Mouse (Mus musculus) spleen, embryonic (tissue): ENCODE data around the gene Sav1.

Experiments
- CTCF ChIA-PET: fragments of 350-600 bp; sonication (Branson Sonifier 250); formaldehyde crosslinking; loops from one replicate; lab custom pipeline; 2022; lab: Charles Lee

Sav1 gene

GRCm38 (mm10) chr12:69986786-69987497, at the start of gene Sav1:
TSS of gene Sav1 (minus strand) at chr12:69987002.
- CTCF ChIA-PET, result no interaction called here

GRCm38 (mm10) chr12:70026233-70026632, 39.4 kb upstream of the Sav1 start:
- CTCF ChIA-PET, result interaction anchor here (1.2 kb wide), 1 partner anchor 10 kb away, joined by 3 read pairs; no protein-coding TSS in a partner anchor

- CTCF ChIA-PET, result interaction anchor here (1.2 kb wide), 1 partner anchor 10 kb away, joined by 3 read pairs; no protein-coding TSS in a partner anchor
Measured at GRCm38 (mm10) chr12:70025431-70025830, 38.6 kb upstream of the Sav1 start.

GRCm38 (mm10) chr12:70023580-70023979, 36.8 kb upstream of the Sav1 start:
- CTCF ChIA-PET, result no interaction called here

DNA sequence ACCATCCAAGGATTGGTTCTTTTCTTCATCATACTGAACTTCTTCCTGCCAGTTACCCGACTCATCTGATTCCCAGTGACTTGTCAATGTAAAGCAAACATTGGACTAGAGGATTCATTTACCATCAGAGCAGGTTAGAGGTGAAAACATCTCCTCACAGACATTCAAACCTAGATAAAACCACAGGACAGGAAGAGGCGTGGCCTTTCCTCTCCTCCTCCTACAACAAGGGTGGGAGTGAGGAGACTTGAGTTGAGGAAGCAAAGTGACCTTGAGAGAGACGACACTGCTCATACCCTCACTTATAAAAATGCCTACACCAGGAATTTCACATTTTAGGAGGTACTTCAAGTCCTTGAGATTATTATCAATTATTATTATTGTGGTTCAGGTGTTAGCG, 31.4 kb upstream of the Sav1 start:
- CTCF ChIA-PET, result no interaction called here

DNA sequence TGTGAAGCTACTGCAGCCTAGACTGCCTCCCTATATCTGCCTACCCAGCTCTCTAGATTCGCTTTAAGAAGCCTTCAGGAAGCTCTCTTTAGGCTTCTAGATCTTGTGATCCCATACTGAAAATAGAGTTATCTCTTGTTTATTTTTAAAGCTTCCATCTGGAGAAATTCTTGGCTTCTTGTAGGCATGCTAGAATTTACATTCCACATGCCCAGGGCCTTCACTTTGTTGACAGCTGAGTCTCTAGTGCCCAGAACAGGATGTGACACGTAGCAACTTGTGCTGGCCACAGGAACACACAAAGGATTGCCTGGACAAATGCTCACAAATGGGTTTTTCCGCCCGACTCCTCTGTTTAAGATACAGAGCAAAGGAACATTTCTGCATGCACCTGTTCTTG, 29.1 kb upstream of the Sav1 start:
- CTCF ChIA-PET, result no interaction called here

GRCm38 (mm10) chr12:70011681-70012080, 24.9 kb upstream of the Sav1 start:
- CTCF ChIA-PET, result no interaction called here

- CTCF ChIA-PET, result interaction anchor here (0.7 kb wide), 1 partner anchor 73 kb away, joined by 3 read pairs; no protein-coding TSS in a partner anchor
Measured at GRCm38 (mm10) chr12:70010356-70010755, 23.6 kb upstream of the Sav1 start.

GRCm38 (mm10) chr12:70005103-70005502, 18.3 kb upstream of the Sav1 start:
- CTCF ChIA-PET, result no interaction called here

- CTCF ChIA-PET, result no interaction called here
Measured at GRCm38 (mm10) chr12:69998186-69998983, 11.6 kb upstream of the Sav1 start.

- CTCF ChIA-PET, result interaction anchor here (0.7 kb wide), 1 partner anchor 14 kb away, joined by 4 read pairs; no protein-coding TSS in a partner anchor
Measured at GRCm38 (mm10) chr12:69995382-69995781, 8.6 kb upstream of the Sav1 start.

DNA sequence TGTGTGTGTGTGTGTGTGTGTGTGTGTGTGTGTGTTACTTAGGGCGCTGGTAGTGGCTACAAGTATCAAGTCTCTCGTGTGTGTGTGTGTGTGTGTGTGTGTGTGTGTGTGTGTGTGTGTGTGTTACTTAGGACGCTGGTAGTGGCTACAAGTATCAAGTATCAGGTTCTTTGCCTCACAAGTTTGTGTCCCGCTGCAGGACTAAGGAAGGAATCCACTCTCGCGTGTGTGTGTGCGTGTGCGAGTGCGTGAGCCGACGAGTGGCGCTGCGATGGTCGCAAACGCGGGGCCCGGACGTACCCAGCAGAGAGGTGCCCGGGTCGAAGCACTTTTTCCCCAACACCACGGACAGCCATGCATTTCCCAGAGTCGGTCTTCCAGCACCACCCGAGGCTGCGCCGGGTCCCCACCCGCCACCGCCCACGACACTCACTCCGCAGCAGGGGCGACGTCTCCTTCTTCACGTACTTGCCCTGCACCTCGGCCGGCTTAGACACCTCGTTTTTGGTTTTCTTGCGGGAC, 500 bp downstream of the Sav1 start:
- CTCF ChIA-PET, result interaction anchor here (1.0 kb wide), 1 partner anchor 17 kb away, joined by 3 read pairs; no protein-coding TSS in a partner anchor

- CTCF ChIA-PET, result interaction anchor here (1.0 kb wide), 1 partner anchor 16 kb away, joined by 3 read pairs; no protein-coding TSS in a partner anchor
Measured at GRCm38 (mm10) chr12:69985546-69985945, 1.3 kb downstream of the Sav1 start.

DNA sequence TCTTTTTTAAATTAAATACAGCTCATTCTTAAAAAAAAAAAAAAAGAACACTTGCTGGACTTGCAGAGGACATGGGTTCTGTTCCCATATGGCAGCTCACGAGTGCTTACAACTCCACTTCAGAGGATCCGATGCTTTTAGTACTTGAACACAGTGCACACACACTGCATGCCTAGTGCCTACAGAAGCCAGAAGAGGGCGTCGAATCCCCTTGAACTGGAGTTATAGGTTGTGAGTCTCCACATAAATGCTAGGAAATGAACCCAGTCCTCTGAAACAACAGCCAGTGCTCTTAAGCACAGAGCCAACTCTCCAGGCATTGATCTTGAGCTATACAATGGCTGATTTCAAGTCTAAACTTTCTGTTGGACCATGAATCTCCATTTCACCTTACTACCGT, 3.9 kb downstream of the Sav1 start:
- CTCF ChIA-PET, result interaction anchor here (0.5 kb wide), 1 partner anchor 29 kb away, joined by 3 read pairs; no protein-coding TSS in a partner anchor

DNA sequence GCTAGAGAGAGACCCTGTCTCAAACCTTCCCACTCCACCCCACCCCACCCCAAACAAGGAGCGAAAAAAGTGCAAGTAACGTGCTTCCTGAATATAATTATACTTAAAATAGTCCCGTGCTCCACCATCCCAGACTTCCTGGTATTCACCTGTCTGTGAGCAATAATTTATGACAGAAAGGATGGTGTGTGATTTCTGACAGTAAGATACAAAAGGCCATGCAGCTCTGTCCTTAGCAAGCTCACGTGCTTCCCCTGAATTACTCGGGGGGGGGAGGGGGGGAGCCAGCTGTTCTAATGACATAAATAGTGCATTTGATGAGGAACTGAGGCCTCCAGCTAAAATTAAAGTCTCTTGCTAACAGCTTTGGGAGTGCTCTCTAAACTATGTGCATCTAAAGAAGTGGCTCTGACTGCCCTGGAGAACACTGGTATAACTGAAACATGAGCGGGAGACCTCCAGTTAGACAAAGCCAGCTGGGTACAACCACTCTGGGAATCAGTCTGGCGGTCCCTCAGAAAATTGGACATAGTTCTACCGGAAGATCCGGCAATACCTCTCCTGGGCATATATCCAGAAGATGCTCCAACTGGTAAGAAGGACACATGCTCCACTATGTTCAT, 9.3 kb downstream of the Sav1 start:
- CTCF ChIA-PET, result no interaction called here

- CTCF ChIA-PET, result no interaction called here
Measured at GRCm38 (mm10) chr12:69976688-69977087, 10.1 kb downstream of the Sav1 start.

DNA sequence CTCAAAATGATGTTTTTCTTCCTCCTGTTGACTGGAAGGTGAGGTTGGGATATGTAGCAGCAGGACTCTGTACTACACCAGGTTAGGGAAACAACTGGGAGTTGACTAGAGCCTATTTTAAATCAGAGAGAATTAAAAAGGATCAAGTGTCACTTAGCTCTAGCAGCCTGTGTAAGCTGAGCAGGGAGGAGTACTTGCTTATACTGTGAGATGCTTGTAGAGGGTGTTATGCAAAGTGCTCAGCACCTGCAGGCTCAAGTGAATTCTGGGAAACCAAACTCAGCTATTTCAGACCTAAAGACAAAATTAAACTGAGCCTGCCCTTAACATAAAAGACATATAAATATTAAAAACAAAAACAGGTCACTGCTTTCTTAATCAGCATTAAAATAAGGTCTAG, 13.1 kb downstream of the Sav1 start:
- CTCF ChIA-PET, result no interaction called here

DNA sequence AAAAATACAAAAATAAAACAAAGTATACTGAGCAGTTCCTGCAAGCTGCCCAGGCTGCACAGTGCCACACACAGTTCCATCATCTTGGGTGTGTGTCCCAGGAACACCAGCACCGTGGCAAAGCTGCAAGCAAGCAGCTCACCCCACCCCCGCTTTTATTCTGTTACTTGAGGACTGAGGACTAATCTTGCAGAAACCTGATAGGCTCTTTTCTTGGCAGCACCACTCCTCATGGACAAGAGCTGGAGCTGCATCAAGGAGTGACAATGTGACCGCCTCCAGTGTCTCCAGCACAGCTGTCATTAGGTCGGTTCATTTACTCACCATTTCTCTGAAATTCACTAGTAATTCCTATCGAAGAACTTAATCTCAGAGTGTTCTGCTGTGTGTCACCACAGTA, 18.6 kb downstream of the Sav1 start:
- CTCF ChIA-PET, result no interaction called here

DNA sequence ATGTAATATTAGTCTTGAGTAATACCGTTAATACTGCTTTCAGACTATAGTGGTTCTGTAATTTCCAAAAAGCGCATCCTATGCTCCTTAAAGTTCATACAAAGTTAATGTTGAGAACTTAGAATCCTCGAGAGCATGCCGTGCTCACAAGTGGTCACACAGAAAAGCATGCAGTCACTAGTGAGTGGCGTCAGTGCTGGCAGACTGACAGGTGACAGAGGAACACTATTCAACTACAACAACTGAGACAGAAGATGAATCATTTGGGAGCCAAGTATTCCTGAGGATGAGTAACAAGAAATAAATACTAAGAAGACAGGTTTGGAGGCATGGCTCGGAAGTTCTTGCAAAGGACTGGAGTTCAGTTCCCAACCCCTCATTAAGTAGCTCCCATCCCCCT, 19.7 kb downstream of the Sav1 start:
- CTCF ChIA-PET, result no interaction called here

- CTCF ChIA-PET, result no interaction called here
Measured at GRCm38 (mm10) chr12:69966071-69966470, 20.7 kb downstream of the Sav1 start.

- CTCF ChIA-PET, result no interaction called here
Measured at GRCm38 (mm10) chr12:69965644-69966043, 21.2 kb downstream of the Sav1 start.

DNA sequence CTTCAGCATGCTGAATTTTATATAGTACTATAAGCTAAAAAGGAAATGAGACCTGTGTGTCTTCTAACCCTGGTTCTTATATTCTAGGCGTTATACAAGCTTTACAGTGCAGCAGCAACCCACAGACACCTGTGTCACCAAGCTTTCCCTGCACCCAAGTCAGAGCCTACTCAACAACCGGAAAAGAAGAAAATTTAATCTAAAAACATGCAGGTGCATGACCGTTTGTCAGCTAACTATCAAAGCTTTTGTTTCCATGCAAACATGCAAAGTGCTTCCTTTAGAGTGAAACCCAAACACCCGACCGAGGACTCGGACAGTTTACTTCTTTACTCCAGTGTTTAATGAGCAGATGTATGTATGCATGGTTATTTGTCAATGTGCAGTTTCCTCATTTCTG, 23.7 kb downstream of the Sav1 start:
- CTCF ChIA-PET, result interaction anchor here (0.6 kb wide), 2 partner anchors 21 to 69 kb away, joined by 3 to 4 read pairs; no protein-coding TSS in a partner anchor
